Mouse (Mus musculus): ENCODE data around the gene Rnps1.

The Rnps1 gene

DNA sequence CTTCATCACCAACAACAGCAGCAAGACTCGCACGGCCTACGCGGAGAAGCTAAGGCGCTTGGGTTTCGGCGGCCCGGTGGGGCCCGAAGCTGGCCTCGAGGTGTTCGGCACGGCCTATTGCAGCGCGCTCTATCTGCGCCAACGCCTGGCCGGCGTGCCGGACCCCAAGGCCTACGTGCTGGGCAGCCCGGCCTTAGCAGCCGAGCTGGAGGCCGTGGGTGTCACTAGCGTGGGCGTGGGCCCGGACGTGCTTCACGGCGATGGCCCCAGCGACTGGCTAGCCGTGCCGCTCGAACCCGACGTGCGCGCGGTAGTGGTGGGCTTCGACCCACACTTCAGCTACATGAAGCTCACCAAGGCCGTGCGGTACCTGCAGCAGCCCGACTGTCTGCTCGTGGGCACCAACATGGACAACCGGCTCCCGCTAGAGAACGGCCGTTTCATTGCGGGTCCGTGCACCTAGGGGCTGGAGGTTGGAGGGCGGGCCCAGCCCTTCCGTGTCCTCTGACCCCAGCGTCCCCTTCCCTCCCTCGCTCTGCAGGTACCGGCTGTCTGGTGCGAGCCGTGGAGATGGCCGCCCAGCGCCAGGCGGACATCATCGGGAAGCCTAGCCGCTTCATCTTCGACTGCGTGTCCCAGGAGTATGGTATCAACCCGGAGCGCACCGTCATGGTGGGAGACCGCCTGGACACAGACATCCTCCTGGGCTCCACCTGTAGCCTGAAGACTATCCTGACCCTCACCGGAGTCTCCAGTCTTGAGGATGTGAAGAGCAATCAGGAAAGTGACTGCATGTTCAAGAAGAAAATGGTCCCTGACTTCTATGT lies 56.5 kb downstream of the Rnps1 start:
- DNase-seq, result no peak

DNA sequence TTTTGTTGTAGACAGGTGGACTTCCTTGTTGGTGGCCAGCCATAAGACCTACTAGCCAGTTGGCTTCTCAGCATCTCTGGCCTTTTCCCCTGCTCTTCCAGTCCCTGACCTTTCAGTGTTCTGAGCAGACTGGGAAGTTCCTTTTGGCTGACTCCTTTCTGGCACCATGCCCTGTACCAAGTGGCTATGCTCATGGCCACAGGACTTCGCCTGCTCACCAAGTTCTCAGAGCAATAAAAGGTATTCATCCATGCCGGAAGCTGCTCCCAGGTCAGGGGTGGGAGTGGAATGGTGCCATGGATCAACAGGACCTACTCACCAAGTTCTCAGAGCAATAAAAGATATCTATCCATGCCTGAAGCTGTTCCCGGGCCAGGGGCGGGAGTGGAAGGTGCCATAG lies 58.1 kb downstream of the Rnps1 start:
- no peak for DNase-seq

DNA sequence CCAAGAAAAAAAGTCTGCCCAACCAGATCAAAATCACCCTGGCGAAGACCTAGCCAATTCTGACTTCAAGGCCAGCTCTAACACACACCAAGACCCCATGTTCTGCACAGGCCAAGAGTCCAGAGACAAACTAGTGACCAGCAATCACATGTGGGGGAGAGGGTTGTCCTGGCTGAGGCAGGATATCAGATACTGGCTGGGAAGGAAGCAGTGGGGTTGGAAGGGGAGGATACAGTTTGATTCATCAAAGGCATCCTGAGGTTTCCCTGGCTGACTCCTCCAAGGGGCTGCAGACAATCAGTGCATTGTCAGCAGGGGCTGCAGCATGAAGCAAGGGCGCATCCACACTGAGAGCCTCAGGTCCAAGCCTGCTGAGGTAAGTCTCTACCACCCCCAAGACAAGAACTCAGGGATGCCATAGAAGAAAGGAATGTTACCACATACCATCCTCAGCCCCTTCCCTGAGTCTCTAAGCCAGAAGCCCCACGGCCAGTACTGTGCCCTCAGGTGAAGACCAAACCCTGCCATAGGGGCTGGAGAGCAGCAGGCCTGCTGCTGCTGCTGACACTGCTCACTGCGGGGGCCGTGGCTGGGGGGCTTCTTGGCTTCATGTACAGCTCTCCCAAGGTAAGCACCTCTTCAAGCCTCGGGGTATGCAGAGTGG lies 59.4 kb downstream of the Rnps1 start, which contains the start of gene Bricd5:
Bricd5 (plus strand) TSS at position 273 of the 664 bp plus-strand sequence.
- DNase-seq, result no peak

DNA sequence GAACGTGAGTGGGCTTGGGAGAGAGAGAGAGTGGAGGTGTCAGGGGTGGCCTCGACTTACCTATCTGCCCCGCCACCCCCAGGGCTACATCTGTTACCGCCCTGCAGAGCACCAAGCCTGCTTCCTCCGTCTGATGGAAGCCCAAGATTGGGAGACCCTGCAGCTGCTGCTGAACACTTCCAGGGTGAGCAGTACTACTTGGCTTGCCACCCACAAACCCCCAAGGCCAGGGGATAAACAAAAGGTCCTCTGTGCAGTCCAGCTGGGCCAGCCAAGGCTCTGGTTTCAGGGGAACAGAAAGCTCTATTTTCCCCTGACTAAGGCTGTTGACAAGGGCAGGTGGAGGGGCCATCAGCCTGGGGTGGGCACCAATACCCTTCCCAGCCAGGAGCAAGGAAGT lies 60.2 kb downstream of the Rnps1 start:
- no peak for DNase-seq

All from retina, postnatal 1 day (tissue).